24 mouse cellular contexts compared by ENCODE assay signal in the genomic region with DNA sequence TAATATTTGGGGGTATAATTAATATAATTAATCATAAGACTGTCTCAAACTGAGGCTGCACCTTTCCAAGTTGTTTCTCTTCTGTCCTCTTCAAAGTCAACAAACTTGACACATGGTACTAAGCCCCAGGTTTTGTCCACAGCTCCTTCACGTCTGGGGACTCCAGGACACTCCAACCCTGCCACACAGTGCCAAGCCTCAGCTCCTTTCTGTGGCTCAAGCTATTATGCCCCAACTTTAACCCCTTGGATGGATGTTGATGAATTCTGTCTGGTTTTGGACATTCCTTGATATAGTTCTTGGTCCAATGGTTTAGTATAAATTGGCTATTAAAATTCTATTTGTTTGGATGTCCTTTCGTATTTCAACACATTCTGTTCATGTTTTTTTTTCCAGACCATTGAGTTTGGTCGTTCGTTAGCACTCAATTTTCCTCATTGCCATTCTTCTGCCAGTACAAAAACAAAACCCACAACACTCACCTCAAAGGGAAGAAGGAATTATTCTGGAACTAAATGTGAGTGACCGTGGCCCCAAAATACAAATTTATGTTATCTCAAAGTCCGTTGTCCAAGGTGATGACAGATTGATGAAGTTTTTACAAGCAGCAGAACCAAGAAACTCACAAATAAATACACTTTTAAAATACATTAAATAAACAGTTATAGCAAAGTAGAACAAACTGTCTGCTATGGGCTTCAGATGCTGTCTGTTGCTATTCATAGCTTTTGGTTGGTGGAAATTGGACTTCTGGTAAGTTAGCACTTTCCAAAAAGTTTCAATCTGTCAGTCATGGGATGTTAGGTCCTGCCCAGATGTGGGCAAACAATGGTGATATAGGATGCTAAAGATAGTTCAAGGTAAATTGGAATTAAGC. TPM values are rescaled to one million over a fixed set of nuclear protein-coding genes. Genes with fewer than 3 reads are reported as not detected.
"Had no signal": no experiment of that assay in that cellular context is flagged by ENCODE, and none has a peak within 500 bp of the region (broad histone marks: within the 10 kb centered on the region; RNA-seq: fewer than 3 reads in every experiment).

No protein-coding gene starts in this region.

- H3K27ac ChIP-seq: liver, embryonic 12.5 days; liver, embryonic 14.5 days; midbrain, embryonic 10.5 days; midbrain, embryonic 12.5 days; neural tube, embryonic 13.5 days; neural tube, embryonic 15.5 days had no signal

- H3K9me3 ChIP-seq: liver, embryonic 12.5 days; midbrain, embryonic 10.5 days; midbrain, embryonic 12.5 days; neural tube, embryonic 13.5 days; neural tube, embryonic 15.5 days had no signal

- H3K4me1 ChIP-seq: liver, embryonic 12.5 days; midbrain, embryonic 10.5 days; midbrain, embryonic 12.5 days; neural tube, embryonic 13.5 days; neural tube, embryonic 15.5 days had no signal

- H3K9ac ChIP-seq: liver, embryonic 12.5 days; liver, embryonic 14.5 days; midbrain, embryonic 12.5 days; neural tube, embryonic 13.5 days; neural tube, embryonic 15.5 days had no signal

- DNase-seq: lung, adult 2 months; lung, postnatal 36 days; midbrain, embryonic 14.5 days; retina, postnatal 1 day; right cerebral cortex, adult 18-20 months; right cerebral cortex, postnatal 25 days; right cerebral cortex, postnatal 4 days; spleen, adult 18-20 months; thymus, adult 18-20 months; thymus, postnatal 14 days; thymus, postnatal 36 days had no signal

- H3K27me3 ChIP-seq: liver, embryonic 12.5 days; midbrain, embryonic 12.5 days; neural tube, embryonic 13.5 days; neural tube, embryonic 15.5 days had no signal

- H3K36me3 ChIP-seq: liver, embryonic 12.5 days; midbrain, embryonic 10.5 days; midbrain, embryonic 12.5 days; neural tube, embryonic 13.5 days; neural tube, embryonic 15.5 days had no signal

- ATAC-seq: liver, embryonic 12.5 days; midbrain, embryonic 16.5 days had no signal

- H3K4me3 ChIP-seq: liver, embryonic 12.5 days; midbrain, embryonic 10.5 days; midbrain, embryonic 12.5 days; myocyte; neural tube, embryonic 13.5 days; neural tube, embryonic 15.5 days had no signal

- H3K4me2 ChIP-seq: liver, embryonic 12.5 days; midbrain, embryonic 12.5 days; neural tube, embryonic 13.5 days; neural tube, embryonic 15.5 days had no signal

RNA-seq across cellular contexts. Expression of a gene that starts 4.4 kb away (rescaled TPM):
- polyA plus RNA-seq: liver, adult 2 months; liver, embryonic 12.5 days; liver, embryonic 14.5 days; liver, embryonic 16.5 days; midbrain, embryonic 10.5 days; midbrain, embryonic 12.5 days; midbrain, embryonic 14.5 days; midbrain, embryonic 16.5 days; neural tube, embryonic 11.5 days; neural tube, embryonic 13.5 days; neural tube, embryonic 15.5 days; stomach, embryonic 14.5 days; stomach, embryonic 16.5 days had no signal

RNA-seq across cellular contexts. Expression of a gene that starts 9.0 kb away (rescaled TPM):
- polyA plus RNA-seq: midbrain, embryonic 10.5 days; myocyte had no signal

RNA-seq across cellular contexts. Expression of a gene that starts 53.0 kb away (rescaled TPM):
- polyA plus RNA-seq: midbrain, embryonic 10.5 days; midbrain, embryonic 12.5 days; midbrain, embryonic 14.5 days; myocyte had no signal
